Mouse (Mus musculus) fibroblast of lung, adult 2 months (primary cell): ENCODE data around the gene Thnsl2.

ENCODE experiments used
- DNase-seq: peaks from one replicate; pipeline ENCODE4 v3.0.0-alpha.2; 2011; ENCODE audit warnings: low read depth

The Thnsl2 gene

GRCm38 (mm10) chr6:71143894-71144455 lies at the start of gene Thnsl2:
Gene Thnsl2, minus strand, starts transcription at chr6:71144439.
- DNase-seq, result peak; percentile 41

GRCm38 (mm10) chr6:71193151-71193740 lies 49.0 kb upstream of the Thnsl2 start:
- no peak for DNase-seq

- DNase-seq, result no peak
These were observed 46.3 kb upstream of the Thnsl2 start for GRCm38 (mm10) chr6:71190501-71190900.

GRCm38 (mm10) chr6:71189578-71189977 lies 45.3 kb upstream of the Thnsl2 start:
- DNase-seq, result no peak

GRCm38 (mm10) chr6:71184941-71185604 lies 40.8 kb upstream of the Thnsl2 start:
- no peak for DNase-seq

GRCm38 (mm10) chr6:71180596-71180995 lies 36.4 kb upstream of the Thnsl2 start:
- DNase-seq, result no peak

GRCm38 (mm10) chr6:71172812-71173580 lies 28.8 kb upstream of the Thnsl2 start:
- DNase-seq, result no peak

GRCm38 (mm10) chr6:71166551-71167169 lies 22.4 kb upstream of the Thnsl2 start:
- peak; percentile 51 for DNase-seq

- no peak for DNase-seq
These were observed 20.2 kb upstream of the Thnsl2 start for GRCm38 (mm10) chr6:71164394-71164793.

- no peak for DNase-seq
These were observed 18.0 kb upstream of the Thnsl2 start for GRCm38 (mm10) chr6:71162269-71162668.

GRCm38 (mm10) chr6:71161290-71161689 lies 17.1 kb upstream of the Thnsl2 start:
- DNase-seq, result no peak

- DNase-seq, result no peak
These were observed 12.6 kb upstream of the Thnsl2 start for GRCm38 (mm10) chr6:71156674-71157326.

GRCm38 (mm10) chr6:71154861-71155260 lies 10.6 kb upstream of the Thnsl2 start:
- DNase-seq, result no peak

GRCm38 (mm10) chr6:71153486-71153885 lies 9.2 kb upstream of the Thnsl2 start:
- DNase-seq, result no peak

- no peak for DNase-seq
These were observed 6.9 kb upstream of the Thnsl2 start for GRCm38 (mm10) chr6:71151098-71151497.

GRCm38 (mm10) chr6:71149534-71149933 lies 5.3 kb upstream of the Thnsl2 start:
- DNase-seq, result no peak

GRCm38 (mm10) chr6:71148336-71148735 lies 4.1 kb upstream of the Thnsl2 start:
- DNase-seq, result no peak

GRCm38 (mm10) chr6:71145288-71145989 lies 1.2 kb upstream of the Thnsl2 start:
- no peak for DNase-seq

GRCm38 (mm10) chr6:71143154-71143893 lies 915 bp downstream of the Thnsl2 start:
- no peak for DNase-seq

- DNase-seq, result no peak
These were observed 9.2 kb downstream of the Thnsl2 start for GRCm38 (mm10) chr6:71135031-71135430.
